Mouse (Mus musculus) liver, embryonic 16.5 days (tissue): ENCODE results near the gene Gm20605. TPM values are rescaled to one million over a fixed set of nuclear protein-coding genes. Genes with fewer than 3 reads are reported as not detected.
A peak's percentile ranks its signal among the peaks of the same experiment; 100 is the strongest.

ENCODE experiments used
- ATAC-seq: fragments of 200-750 bp; cut with Nextera tagmentation; 2 replicates; pipeline ENCODE4 v1.8.0; 2017; ENCODE audit warnings: low read depth, mild to moderate bottlenecking, moderate number of reproducible peaks, moderate library complexity
- H3K27ac ChIP-seq: fragments of 300-500 bp; sonication (generic); 2 replicates; pipeline ENCODE4 v1.5.1; 2014; ENCODE audit warnings: mild to moderate bottlenecking, low read length
- H3K27me3 ChIP-seq: fragments of 300-500 bp; sonication (generic); 2 replicates; pipeline ENCODE4 v1.6.1; 2014; ENCODE audit warnings: low read depth, low read length, mixed read lengths; ENCODE audit not compliant: control insufficient read depth, insufficient read depth
- H3K36me3 ChIP-seq: fragments of 300-500 bp; sonication (generic); 2 replicates; pipeline ENCODE4 v1.6.1; 2014; ENCODE audit warnings: mild to moderate bottlenecking; ENCODE audit not compliant: control insufficient read depth, insufficient read depth
- H3K4me1 ChIP-seq: fragments of 300-500 bp; sonication (generic); 2 replicates; pipeline ENCODE4 v1.6.1; 2014; ENCODE audit warnings: low read depth, low read length, mixed read lengths; ENCODE audit not compliant: control insufficient read depth
- H3K4me2 ChIP-seq: fragments of 300-500 bp; sonication (generic); 2 replicates; pipeline ENCODE4 v1.6.1; 2014; ENCODE audit warnings: low read depth, low read length, mixed read lengths
- H3K4me3 ChIP-seq: fragments of 300-500 bp; sonication (generic); 2 replicates; pipeline ENCODE4 v1.5.1; 2014; ENCODE audit warnings: low read depth, mild to moderate bottlenecking, low read length
- H3K9ac ChIP-seq: fragments of 300-500 bp; sonication (generic); 2 replicates; pipeline ENCODE4 v1.6.1; 2014; ENCODE audit warnings: low read depth, low read length
- H3K9me3 ChIP-seq: fragments of 300-500 bp; sonication (generic); replicated peaks from 2 replicates; pipeline ENCODE4 v1.6.1; 2016; ENCODE audit warnings: low read length; ENCODE audit not compliant: control insufficient read depth
- WGBS: fragments of 180-500 bp; shearing (Covaris S2); extraction: QIAGEN DNeasy Blood & Tissue Kit; methylation state at CpG from one replicate; pipeline ENCODE4 v1.1.7; 2014; ENCODE audit not compliant: insufficient replicate concordance; 5-methylcytosine and 5-hydroxymethylcytosine counted together
- polyA plus RNA-seq: library from polyadenylated mRNA; unstranded; fragments of >200 nt; fragmentation: Nextera tagmentation; extraction: Ambion mirVana; gene quantifications from 2 replicates; pipeline ENCODE4 v1.2.1, GENCODE M21; 2015

Gene Gm20605
- polyA plus RNA-seq, 1 experiment from 2014 or later = 6.1 TPM

GRCm38 (mm10) chr5:137642886-137643285 is 13.9 kb downstream of the Gm20605 start:
- Histone ChIP-seq H3K4me3 (no peak overlapping the region), H3K27ac (no peak overlapping the region), H3K4me1 (peaks cover 15% of the 10 kb centered on the region), H3K36me3 (peaks cover 19% of the 10 kb centered on the region), H3K4me2 (no peak overlapping the region), H3K9ac (no peak overlapping the region), H3K9me3 (no peaks in the 10 kb centered on the region), H3K27me3 (peaks cover 19% of the 10 kb centered on the region)
- no peak for ATAC-seq
- WGBS = 64% methylated on average over 4 of the region's 4 CpGs

DNA sequence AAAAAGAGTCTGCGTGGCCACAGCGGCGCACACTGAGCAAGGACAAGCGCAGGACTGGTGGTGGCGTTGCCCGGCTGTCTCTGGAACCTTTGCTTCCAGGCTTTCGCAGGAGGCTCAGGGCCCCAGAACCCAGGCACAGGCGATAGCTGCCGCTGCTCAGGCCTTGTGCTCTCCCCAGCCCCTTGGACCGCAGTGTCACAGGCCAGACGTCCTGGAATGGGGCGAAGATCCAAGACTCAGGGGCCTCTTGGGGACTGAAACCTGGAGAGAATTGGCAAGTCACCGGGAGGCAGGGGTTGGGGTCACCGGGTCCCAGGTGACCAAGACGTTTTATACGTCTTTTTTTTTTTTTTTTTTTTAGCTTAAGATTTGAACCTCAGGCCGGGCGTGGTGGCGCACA is 15.5 kb downstream of the Gm20605 start:
- H3K9me3 ChIP-seq = no peaks in the 10 kb centered on the region
- peaks cover 25% of the 10 kb centered on the region for H3K4me1 ChIP-seq
- peaks cover 8% of the 10 kb centered on the region for H3K36me3 ChIP-seq
- H3K9ac ChIP-seq = no peak overlapping the region
- H3K4me2 ChIP-seq = no peak overlapping the region
- WGBS = 58% methylated on average over 19 of the region's 19 CpGs
- peaks cover 19% of the 10 kb centered on the region for H3K27me3 ChIP-seq
- H3K4me3 ChIP-seq = no peak overlapping the region
- no peak overlapping the region for H3K27ac ChIP-seq
- no peak for ATAC-seq

GRCm38 (mm10) chr5:137645091-137645651 is 16.2 kb downstream of the Gm20605 start:
- WGBS = 3% methylated on average over 44 of the region's 44 CpGs
- H3K9ac ChIP-seq = peak overlapping the region; percentile 39; the same call in 1 of the 2 replicates
- 0 out of 2 replicates have a peak, but pooled peaks have one; percentile 20 for ATAC-seq
- H3K4me1 ChIP-seq = peaks cover 30% of the 10 kb centered on the region
- H3K4me2 ChIP-seq = peak overlapping the region; percentile 66
- no peak overlapping the region for H3K27ac ChIP-seq
- no peaks in the 10 kb centered on the region for H3K9me3 ChIP-seq
- H3K27me3 ChIP-seq = peaks cover 19% of the 10 kb centered on the region
- peak overlapping the region; percentile 48 for H3K4me3 ChIP-seq
- peaks cover 4% of the 10 kb centered on the region; the same call in 1 of the 2 replicates for H3K36me3 ChIP-seq

DNA sequence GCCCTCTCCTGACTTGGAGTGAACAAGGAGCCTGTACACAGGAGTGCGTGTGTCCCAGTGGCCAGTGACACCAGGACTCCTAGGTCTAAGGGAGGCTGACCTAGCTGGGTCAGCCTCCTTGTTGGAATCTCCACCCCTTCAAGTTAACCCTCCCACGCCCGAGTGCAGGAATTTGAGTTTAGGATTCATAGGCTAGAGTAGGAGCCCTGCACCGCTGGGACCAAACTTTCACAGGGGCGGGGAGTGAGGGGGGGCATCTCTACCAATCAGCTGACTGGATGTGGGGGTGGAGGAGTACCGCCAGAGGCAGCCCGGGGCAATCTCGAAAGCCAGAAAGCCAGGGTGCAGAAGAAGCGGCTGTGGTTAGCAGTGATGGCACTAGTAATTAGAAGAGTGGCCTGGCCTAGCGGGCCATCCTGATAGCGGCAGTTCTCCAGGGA is 16.7 kb downstream of the Gm20605 start, which contains the start of gene Irs3:
Gene Irs3 (minus strand): TSS at position 63 of the 440 bp plus-strand sequence.
- Histone ChIP-seq H3K36me3 (peaks cover 4% of the 10 kb centered on the region; the same call in 1 of the 2 replicates), H3K9me3 (no peaks in the 10 kb centered on the region), H3K27ac (no peak within 1 kb of the TSS), H3K9ac (peak within 1 kb of the TSS; percentile 39; the same call in 1 of the 2 replicates), H3K4me1 (peaks cover 29% of the 10 kb centered on the region), H3K4me3 (peak within 1 kb of the TSS; percentile 48), H3K27me3 (peaks cover 19% of the 10 kb centered on the region), H3K4me2 (peak within 1 kb of the TSS; percentile 66)
- ATAC-seq = peak; percentile 27; the same call in 1 of the 2 replicates
- 22% methylated on average over 11 of the region's 11 CpGs for WGBS

DNA sequence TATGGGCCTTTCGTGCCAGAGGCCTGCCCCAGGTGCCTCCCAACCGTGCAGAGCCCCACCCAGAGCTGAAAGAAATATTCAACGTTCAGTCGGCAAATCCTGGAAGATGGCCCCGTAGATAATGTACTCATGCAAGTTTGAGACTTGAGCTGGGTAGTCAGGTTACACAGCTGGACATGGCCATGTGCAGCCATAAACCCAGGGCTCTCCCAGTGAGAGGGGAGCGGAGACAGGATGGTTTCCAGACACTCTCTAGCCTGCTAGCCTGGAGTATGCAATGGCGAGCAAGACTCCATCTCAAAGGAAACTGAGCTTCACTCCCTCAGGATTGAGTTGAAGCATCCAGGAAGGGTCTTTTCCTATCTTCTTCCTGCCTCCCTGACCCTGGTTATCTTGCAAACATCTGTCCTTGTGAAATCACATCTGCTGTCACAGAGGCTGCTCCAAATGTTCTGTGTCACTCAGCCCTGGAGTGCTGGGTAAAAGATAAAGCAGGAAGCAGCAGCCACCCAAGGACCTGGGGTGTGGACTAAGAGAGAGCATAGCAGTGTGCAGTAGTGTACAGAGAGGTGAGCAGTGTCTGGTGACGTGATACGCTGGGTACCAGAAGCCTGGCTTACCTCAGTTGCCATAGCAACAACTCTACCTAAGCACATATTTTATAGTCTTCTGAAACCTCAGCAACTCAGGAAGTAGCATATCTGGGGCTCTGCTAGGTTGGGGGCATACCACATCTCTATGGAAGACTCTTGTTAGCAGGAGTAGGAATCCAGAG is 19.0 kb downstream of the Gm20605 start:
- Histone ChIP-seq H3K4me1 (peaks cover 35% of the 10 kb centered on the region), H3K4me2 (no peak overlapping the region), H3K4me3 (no peak overlapping the region), H3K27me3 (peaks cover 19% of the 10 kb centered on the region), H3K9me3 (no peaks in the 10 kb centered on the region), H3K9ac (no peak overlapping the region), H3K36me3 (peaks cover 17% of the 10 kb centered on the region), H3K27ac (no peak overlapping the region)
- 48% methylated on average over 9 of the region's 9 CpGs for WGBS
- peak; percentile 42; the same call in 1 of the 2 replicates for ATAC-seq

DNA sequence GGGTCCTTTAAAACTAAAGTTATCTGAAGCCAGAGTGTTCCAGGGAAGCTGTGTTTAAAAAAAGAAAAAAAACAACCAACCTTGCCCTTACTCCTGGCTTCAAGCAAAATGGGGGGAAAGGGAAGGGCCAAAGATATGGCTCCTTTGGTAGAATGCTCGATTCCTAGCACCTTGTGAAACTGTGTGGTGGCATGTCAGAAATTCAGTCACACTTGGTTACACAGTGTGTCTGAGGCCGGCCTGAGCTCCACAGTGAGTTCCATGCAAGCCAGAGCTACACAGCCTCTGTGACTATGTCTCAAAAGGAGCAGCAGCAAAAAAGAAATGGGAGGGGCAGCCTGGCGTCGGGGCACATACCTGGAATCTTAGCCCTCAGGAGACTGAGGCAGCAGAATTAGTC is 20.3 kb downstream of the Gm20605 start:
- H3K9me3 ChIP-seq = no peaks in the 10 kb centered on the region
- WGBS = 53% methylated on average over 4 of the region's 4 CpGs
- peaks cover 17% of the 10 kb centered on the region for H3K27me3 ChIP-seq
- no peak overlapping the region for H3K9ac ChIP-seq
- H3K27ac ChIP-seq = no peak overlapping the region
- no peak for ATAC-seq
- peaks cover 35% of the 10 kb centered on the region for H3K4me1 ChIP-seq
- no peak overlapping the region for H3K4me3 ChIP-seq
- H3K36me3 ChIP-seq = peaks cover 27% of the 10 kb centered on the region
- no peak overlapping the region for H3K4me2 ChIP-seq

DNA sequence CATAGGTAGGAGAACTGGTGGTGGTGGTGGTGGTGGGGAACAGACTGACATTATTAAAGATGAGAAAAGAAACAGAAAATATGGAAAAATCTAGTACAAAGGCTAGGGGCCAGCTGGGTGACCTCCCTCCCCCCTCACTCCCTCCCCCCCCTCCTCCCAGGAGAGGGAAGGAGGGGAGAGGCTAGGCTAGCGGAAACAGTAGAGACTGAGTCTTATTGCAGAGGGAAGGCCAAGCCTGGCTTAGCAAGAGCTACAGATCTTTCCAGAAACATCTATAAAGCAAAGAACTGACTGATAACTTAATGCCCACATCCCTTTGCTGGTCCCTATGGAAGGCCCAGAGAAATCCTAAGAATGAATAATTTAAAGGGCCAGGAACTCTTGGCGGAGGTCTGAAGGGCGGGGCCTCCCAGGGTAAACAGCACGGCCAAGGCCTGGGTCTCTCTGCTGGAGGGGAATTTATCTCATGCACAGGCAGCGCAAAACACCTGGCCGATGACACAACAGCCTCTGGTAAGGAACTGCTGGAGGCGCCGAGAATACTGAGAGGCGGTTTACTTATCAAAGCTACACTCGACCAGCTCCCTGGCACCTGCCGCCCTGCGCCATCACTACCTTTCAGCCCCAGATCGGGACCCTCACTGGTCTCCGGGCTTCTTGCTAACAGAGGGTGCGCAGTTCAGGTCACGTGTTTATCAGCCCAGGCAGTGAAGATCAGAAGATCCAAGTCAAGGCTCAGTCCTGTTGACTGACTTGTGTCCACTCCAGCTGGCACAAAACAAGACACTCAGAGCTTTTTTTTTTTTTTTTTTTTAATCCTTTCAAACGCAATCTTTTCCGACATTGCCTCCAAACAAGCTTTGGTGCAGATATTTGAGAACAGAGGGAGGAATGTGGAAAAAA is 20.9 kb downstream of the Gm20605 start:
- H3K27me3 ChIP-seq = peaks cover 12% of the 10 kb centered on the region
- H3K4me3 ChIP-seq = no peak overlapping the region
- peaks cover 33% of the 10 kb centered on the region for H3K36me3 ChIP-seq
- no peak overlapping the region for H3K9ac ChIP-seq
- H3K27ac ChIP-seq = no peak overlapping the region
- 23% methylated on average over 18 of the region's 18 CpGs for WGBS
- no peaks in the 10 kb centered on the region for H3K9me3 ChIP-seq
- H3K4me1 ChIP-seq = peaks cover 34% of the 10 kb centered on the region
- 0 out of 2 replicates have a peak, but pooled peaks have one; percentile 5 for ATAC-seq
- H3K4me2 ChIP-seq = no peak overlapping the region; the same call in 1 of the 2 replicates

DNA sequence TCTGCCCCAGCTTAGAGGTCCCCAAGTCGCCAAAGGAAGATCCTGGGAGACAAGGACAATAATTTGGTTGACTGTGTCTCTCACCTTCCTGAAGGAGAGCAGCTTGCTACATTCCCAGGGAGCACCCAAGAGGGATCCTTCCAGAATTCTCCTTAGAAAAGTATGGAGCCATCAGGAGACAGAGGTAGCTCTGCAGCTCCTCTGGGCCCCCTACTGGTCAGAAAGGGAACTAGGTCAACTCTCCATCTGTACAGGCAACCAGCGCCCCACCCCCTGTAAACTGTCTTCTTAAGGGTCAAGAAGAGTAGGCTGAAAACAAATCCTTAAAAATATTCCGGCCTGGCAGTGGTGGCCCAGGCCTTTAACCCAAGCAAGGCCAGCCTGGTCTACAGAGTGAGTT is 23.5 kb downstream of the Gm20605 start:
- H3K27me3 ChIP-seq = no peaks in the 10 kb centered on the region
- no peak overlapping the region for H3K4me3 ChIP-seq
- H3K27ac ChIP-seq = no peak overlapping the region
- no peak for ATAC-seq
- H3K4me2 ChIP-seq = no peak overlapping the region
- peaks cover 23% of the 10 kb centered on the region for H3K4me1 ChIP-seq
- H3K36me3 ChIP-seq = peaks cover 44% of the 10 kb centered on the region
- WGBS = 33% methylated on average over 3 of the region's 3 CpGs
- no peaks in the 10 kb centered on the region for H3K9me3 ChIP-seq
- no peak overlapping the region for H3K9ac ChIP-seq
